Mouse (Mus musculus): ENCODE data around the gene Vamp2.

Gene Vamp2

GRCm38 (mm10) chr11:69062194-69062760 lies 26.0 kb upstream of the Vamp2 start:
- H3K9me3 ChIP-seq (ENCODE audit: low read length), result no peaks in the 10 kb centered on the region
- H3K36me3 ChIP-seq (ENCODE audit: insufficient read depth, low read length), result no peaks in the 10 kb centered on the region
- H3K4me1 ChIP-seq (replicated peaks; ENCODE audit: low read depth, low read length), result peaks cover 61% of the 10 kb centered on the region
- no peak for TF ChIP-seq CTCF (conservative IDR thresholded peaks at IDR 0.05; ENCODE audit: low read length)
- TF ChIP-seq NANOG (IDR thresholded peaks at IDR 0.05; ENCODE audit: borderline replicate concordance, low read length), result no peak
- TF ChIP-seq POU5F1 (IDR thresholded peaks at IDR 0.05; ENCODE audit: borderline replicate concordance, low read length), result no peak
- H3K4me3 ChIP-seq (replicated peaks; ENCODE audit: low read length), result peak overlapping the region; percentile 91
- H3K27me3 ChIP-seq (ENCODE audit: insufficient read depth, low read length), result peaks cover 15% of the 10 kb centered on the region

GRCm38 (mm10) chr11:69062761-69063224 lies 25.5 kb upstream of the Vamp2 start:
- Histone ChIP-seq H3K4me3 (replicated peaks; ENCODE audit: low read length) (peak overlapping the region; percentile 91), H3K27me3 (ENCODE audit: insufficient read depth, low read length) (peaks cover 15% of the 10 kb centered on the region), H3K36me3 (ENCODE audit: insufficient read depth, low read length) (no peaks in the 10 kb centered on the region), H3K9me3 (ENCODE audit: low read length) (no peaks in the 10 kb centered on the region), H3K4me1 (replicated peaks; ENCODE audit: low read depth, low read length) (peaks cover 63% of the 10 kb centered on the region)
- TF ChIP-seq CTCF (conservative IDR thresholded peaks at IDR 0.05; ENCODE audit: low read length) (no peak), NANOG (IDR thresholded peaks at IDR 0.05; ENCODE audit: borderline replicate concordance, low read length) (0 out of 2 replicates have a peak, but pooled peaks have one; percentile 5)

- H3K4me1 ChIP-seq (replicated peaks; ENCODE audit: low read depth, low read length), result peaks cover 56% of the 10 kb centered on the region
- H3K4me3 ChIP-seq (replicated peaks; ENCODE audit: low read length), result peak overlapping the region; percentile 91
- TF ChIP-seq POU5F1 (IDR thresholded peaks at IDR 0.05; ENCODE audit: borderline replicate concordance, low read length) (no peak), NANOG (IDR thresholded peaks at IDR 0.05; ENCODE audit: borderline replicate concordance, low read length) (no peak), CTCF (conservative IDR thresholded peaks at IDR 0.05; ENCODE audit: low read length) (no peak)
- H3K27me3 ChIP-seq (ENCODE audit: insufficient read depth, low read length), result peaks cover 15% of the 10 kb centered on the region
- no peaks in the 10 kb centered on the region for H3K9me3 ChIP-seq (ENCODE audit: low read length)
- no peaks in the 10 kb centered on the region for H3K36me3 ChIP-seq (ENCODE audit: insufficient read depth, low read length)
Measured at GRCm38 (mm10) chr11:69063413-69064201, 24.7 kb upstream of the Vamp2 start.

- peaks cover 15% of the 10 kb centered on the region for H3K27me3 ChIP-seq (ENCODE audit: insufficient read depth, low read length)
- TF ChIP-seq CTCF (conservative IDR thresholded peaks at IDR 0.05; ENCODE audit: low read length), result no peak
- TF ChIP-seq POU5F1 (IDR thresholded peaks at IDR 0.05; ENCODE audit: borderline replicate concordance, low read length), result no peak
- no peak for TF ChIP-seq NANOG (IDR thresholded peaks at IDR 0.05; ENCODE audit: borderline replicate concordance, low read length)
- no peaks in the 10 kb centered on the region for H3K9me3 ChIP-seq (ENCODE audit: low read length)
- H3K36me3 ChIP-seq (ENCODE audit: insufficient read depth, low read length), result no peaks in the 10 kb centered on the region
- peaks cover 51% of the 10 kb centered on the region for H3K4me1 ChIP-seq (replicated peaks; ENCODE audit: low read depth, low read length)
- H3K4me3 ChIP-seq (replicated peaks; ENCODE audit: low read length), result peak overlapping the region; percentile 91
Measured at GRCm38 (mm10) chr11:69064259-69065133, 23.8 kb upstream of the Vamp2 start.

- Histone ChIP-seq H3K27me3 (ENCODE audit: insufficient read depth, low read length) (peaks cover 11% of the 10 kb centered on the region), H3K4me3 (replicated peaks; ENCODE audit: low read length) (peak overlapping the region; percentile 77), H3K9me3 (ENCODE audit: low read length) (no peaks in the 10 kb centered on the region), H3K4me1 (replicated peaks; ENCODE audit: low read depth, low read length) (peaks cover 56% of the 10 kb centered on the region), H3K36me3 (ENCODE audit: insufficient read depth, low read length) (no peaks in the 10 kb centered on the region)
- TF ChIP-seq NANOG (IDR thresholded peaks at IDR 0.05; ENCODE audit: borderline replicate concordance, low read length), result no peak
- no peak for TF ChIP-seq CTCF (conservative IDR thresholded peaks at IDR 0.05; ENCODE audit: low read length)
- no peak for TF ChIP-seq POU5F1 (IDR thresholded peaks at IDR 0.05; ENCODE audit: borderline replicate concordance, low read length)
Measured at GRCm38 (mm10) chr11:69065394-69065925, 22.8 kb upstream of the Vamp2 start.

GRCm38 (mm10) chr11:69066163-69066861 lies 22.0 kb upstream of the Vamp2 start:
- TF ChIP-seq CTCF (conservative IDR thresholded peaks at IDR 0.05; ENCODE audit: low read length) (no peak), POU5F1 (IDR thresholded peaks at IDR 0.05; ENCODE audit: borderline replicate concordance, low read length) (no peak), NANOG (IDR thresholded peaks at IDR 0.05; ENCODE audit: borderline replicate concordance, low read length) (no peak)
- no peaks in the 10 kb centered on the region for H3K9me3 ChIP-seq (ENCODE audit: low read length)
- no peaks in the 10 kb centered on the region for H3K36me3 ChIP-seq (ENCODE audit: insufficient read depth, low read length)
- peak overlapping the region; percentile 77 for H3K4me3 ChIP-seq (replicated peaks; ENCODE audit: low read length)
- peaks cover 3% of the 10 kb centered on the region for H3K27me3 ChIP-seq (ENCODE audit: insufficient read depth, low read length)
- H3K4me1 ChIP-seq (replicated peaks; ENCODE audit: low read depth, low read length), result peaks cover 54% of the 10 kb centered on the region

GRCm38 (mm10) chr11:69066956-69067355 lies 21.3 kb upstream of the Vamp2 start:
- Histone ChIP-seq H3K4me3 (replicated peaks; ENCODE audit: low read length) (peak overlapping the region; percentile 77), H3K27me3 (ENCODE audit: insufficient read depth, low read length) (no peaks in the 10 kb centered on the region), H3K4me1 (replicated peaks; ENCODE audit: low read depth, low read length) (peaks cover 54% of the 10 kb centered on the region), H3K36me3 (ENCODE audit: insufficient read depth, low read length) (no peaks in the 10 kb centered on the region), H3K9me3 (ENCODE audit: low read length) (no peaks in the 10 kb centered on the region)
- peak; percentile 97 for TF ChIP-seq CTCF (conservative IDR thresholded peaks at IDR 0.05; ENCODE audit: low read length)
- no peak for TF ChIP-seq NANOG (IDR thresholded peaks at IDR 0.05; ENCODE audit: borderline replicate concordance, low read length)
